Mouse (Mus musculus) frontal cortex, postnatal 25 days (tissue): ENCODE data around the gene Vwc2l.

Experiments used
- DNase-seq, 2 experiments: peaks; one replicate each; pipeline ENCODE4 v3.0.0; 2022; ENCODE audit warnings: low spot score in 2 of 2

Gene Vwc2l

DNA sequence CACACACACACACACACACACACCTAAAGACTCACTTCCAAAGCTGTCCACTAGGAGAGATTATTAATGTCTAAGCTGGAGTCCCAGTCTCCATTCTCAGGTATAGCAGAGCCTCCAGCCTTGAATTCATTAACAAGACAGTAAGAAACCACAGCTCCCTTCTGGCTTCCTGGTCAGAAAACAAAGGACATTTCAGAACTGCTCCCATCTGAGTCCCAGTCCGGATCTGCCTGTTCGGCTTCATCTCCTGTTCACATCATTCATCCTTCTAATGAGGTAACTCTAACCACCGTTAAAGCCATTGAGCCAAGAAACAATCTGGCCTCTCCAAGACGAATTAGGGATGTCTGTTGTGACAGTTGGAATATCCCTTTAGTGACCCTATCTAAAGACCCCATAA lies 185.7 kb downstream of the Vwc2l start:
- no peak for DNase-seq

DNA sequence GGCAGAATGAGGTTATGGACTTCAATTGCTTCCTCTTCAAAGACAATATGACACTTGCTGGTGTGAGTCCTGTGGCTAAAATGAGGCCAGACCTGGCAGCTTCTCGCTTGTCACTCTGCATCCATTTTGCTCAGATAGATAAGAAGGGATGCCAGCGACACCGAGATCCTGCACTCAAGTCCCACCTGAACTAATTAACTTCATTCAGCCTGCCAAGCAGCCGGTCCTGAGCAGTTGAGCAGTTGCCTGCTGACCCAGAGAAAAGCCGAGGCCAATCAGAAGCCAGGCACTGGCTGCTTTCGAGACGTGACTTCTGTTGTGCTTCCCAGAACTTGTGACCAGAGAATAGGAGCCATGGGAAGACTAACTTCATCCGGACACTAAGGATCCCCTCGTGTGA lies 187.6 kb downstream of the Vwc2l start:
- DNase-seq = no peak

DNA sequence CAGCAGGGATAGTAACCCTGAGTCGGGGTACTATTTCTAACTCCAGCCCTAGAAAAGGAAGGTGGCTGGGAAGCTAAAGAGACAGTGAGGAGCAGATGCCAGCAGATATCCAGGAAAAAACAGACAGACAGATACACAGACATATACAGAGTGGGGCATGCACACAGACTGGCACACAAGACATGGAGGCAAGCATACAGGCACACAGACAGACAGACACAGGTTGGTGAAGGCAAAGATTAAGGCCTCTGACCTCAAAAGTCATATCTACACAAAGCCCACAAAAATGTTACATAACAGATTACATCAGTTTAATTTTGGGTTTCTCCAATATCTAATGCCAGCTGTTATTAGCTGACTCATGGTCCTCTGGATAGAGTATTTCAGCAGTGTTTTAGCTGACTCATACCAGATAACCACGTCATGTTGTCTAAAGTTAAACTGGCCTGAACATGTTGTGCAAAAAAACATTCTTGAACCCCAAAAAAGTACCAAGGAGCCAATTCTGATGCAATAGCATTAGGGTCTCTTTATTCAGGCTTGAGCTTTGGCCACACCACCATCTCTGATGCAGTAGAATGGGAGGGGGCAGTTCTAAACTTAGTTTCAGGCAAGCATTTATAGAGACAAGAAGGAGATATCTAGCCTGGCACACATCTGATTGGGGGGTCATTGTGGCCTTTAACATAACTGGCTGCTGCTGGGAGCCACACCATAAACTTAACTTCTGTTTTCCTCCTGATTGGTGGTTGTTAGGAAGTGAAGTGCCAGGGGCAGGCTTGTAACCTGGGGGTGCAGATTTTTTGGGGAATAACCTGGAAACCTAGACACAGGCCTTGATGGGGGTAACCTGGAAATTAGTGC lies 192.9 kb downstream of the Vwc2l start:
- no peak for DNase-seq

DNA sequence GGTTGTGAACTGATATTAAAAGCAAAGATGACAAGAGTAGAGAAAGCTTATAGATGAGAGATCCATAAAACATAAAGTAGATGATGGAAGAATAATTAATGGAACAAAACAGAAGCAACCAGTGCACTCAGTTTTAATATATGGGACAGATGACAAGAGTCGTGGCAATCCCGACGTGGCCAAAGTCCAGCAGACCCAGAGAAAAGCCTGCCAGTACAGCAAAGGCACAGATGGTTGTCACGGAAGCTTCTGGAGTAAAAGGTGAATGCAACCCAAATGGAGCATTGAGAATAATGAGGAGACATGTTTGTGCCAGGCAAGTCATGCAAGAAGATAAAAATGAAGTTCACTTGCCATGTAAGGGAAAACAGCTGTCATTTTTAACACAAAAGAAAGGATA lies 207.5 kb downstream of the Vwc2l start:
- no peak for DNase-seq
